Mouse (Mus musculus) monocyte, adult 2 months (primary cell): ENCODE measurements around the gene Obsl1.

Experiments
- DNase-seq, 2 experiments: peaks; one replicate each; pipeline ENCODE4 v3.0.0; 2022; ENCODE audit warnings: low spot score in 2 of 2, low read depth in 1 of 2

Gene Obsl1

GRCm38 (mm10) chr1:75519576-75519975 lies 13.3 kb upstream of the Obsl1 start:
- DNase-seq, result no peak

GRCm38 (mm10) chr1:75518427-75518826 lies 12.2 kb upstream of the Obsl1 start:
- DNase-seq, result no peak

GRCm38 (mm10) chr1:75517984-75518383 lies 11.7 kb upstream of the Obsl1 start:
- no peak for DNase-seq

- no peak for DNase-seq
Measured at GRCm38 (mm10) chr1:75516703-75517380, 10.6 kb upstream of the Obsl1 start.

GRCm38 (mm10) chr1:75512550-75512949 lies 6.3 kb upstream of the Obsl1 start:
- DNase-seq, result no peak

- no peak for DNase-seq
Measured at GRCm38 (mm10) chr1:75511437-75512210, 5.4 kb upstream of the Obsl1 start.

- DNase-seq, result no peak
Measured at GRCm38 (mm10) chr1:75510154-75510553, 3.9 kb upstream of the Obsl1 start.

GRCm38 (mm10) chr1:75509586-75509985 lies 3.3 kb upstream of the Obsl1 start:
- DNase-seq, result no peak

GRCm38 (mm10) chr1:75507006-75507405 lies 754 bp upstream of the Obsl1 start, which contains the start of gene Inha:
Inha (plus strand) TSS chr1:75507077.
- no peak for DNase-seq

- no peak for DNase-seq
Measured at GRCm38 (mm10) chr1:75505159-75505955, 895 bp downstream of the Obsl1 start.

GRCm38 (mm10) chr1:75504256-75505045 lies 1.8 kb downstream of the Obsl1 start:
- no peak for DNase-seq

- DNase-seq, result no peak
Measured at GRCm38 (mm10) chr1:75503651-75503980, 2.6 kb downstream of the Obsl1 start.

- no peak for DNase-seq
Measured at GRCm38 (mm10) chr1:75502945-75503650, 3.2 kb downstream of the Obsl1 start.

- DNase-seq, result no peak
Measured at GRCm38 (mm10) chr1:75501905-75502304, 4.3 kb downstream of the Obsl1 start.

GRCm38 (mm10) chr1:75499441-75499840 lies 6.8 kb downstream of the Obsl1 start:
- no peak for DNase-seq

- DNase-seq, result no peak
Measured at GRCm38 (mm10) chr1:75498897-75499296, 7.4 kb downstream of the Obsl1 start.

- no peak for DNase-seq
Measured at GRCm38 (mm10) chr1:75494878-75495548, 11.2 kb downstream of the Obsl1 start.

- no peak for DNase-seq
Measured at GRCm38 (mm10) chr1:75492579-75493170, 13.6 kb downstream of the Obsl1 start.

GRCm38 (mm10) chr1:75490785-75491551 lies 15.3 kb downstream of the Obsl1 start:
- no peak for DNase-seq
